Mouse (Mus musculus) myocyte (in vitro differentiated cells): ENCODE results near the gene Gbp5. TPM values are rescaled to one million over a fixed set of nuclear protein-coding genes. Genes with fewer than 3 reads are reported as not detected.
"Not testable (repeated sequence)": the region's sequence is repeated elsewhere in the genome, so short reads cannot be mapped to it uniquely, and the experiment has no call there.

Experiments
- H3K27me3 ChIP-seq: one replicate; pipeline ENCODE4 v1.6.1; 2011; ENCODE audit not compliant: control insufficient read depth, insufficient read depth, insufficient read length
- H3K36me3 ChIP-seq: one replicate; pipeline ENCODE4 v1.6.1; 2011; ENCODE audit not compliant: control insufficient read depth, insufficient read depth
- H3K4me2 ChIP-seq: one replicate; pipeline ENCODE4 v1.6.1; 2011; ENCODE audit warnings: low read depth, control low read depth
- H3K4me3 ChIP-seq: one replicate; pipeline ENCODE4 v1.5.1; 2011; ENCODE audit warnings: mild to moderate bottlenecking, control low read depth, moderate library complexity
- H3K79me2 ChIP-seq: one replicate; pipeline ENCODE4 v1.6.1; 2011; ENCODE audit not compliant: control insufficient read depth, insufficient read depth
- H3ac ChIP-seq: one replicate; pipeline ENCODE4 v1.6.1; 2011; ENCODE audit not compliant: control insufficient read depth, insufficient read length
- CEBPB ChIP-seq: IDR thresholded peaks from 2 replicates; pipeline ENCODE4 v1.6.1; 2011; ENCODE audit warnings: mild to moderate bottlenecking, moderate library complexity; ENCODE audit not compliant: poor library complexity, insufficient read depth, severe bottlenecking
- E2F4 ChIP-seq: IDR thresholded peaks from one replicate; pipeline ENCODE4 v1.6.1; 2011; ENCODE audit warnings: mild to moderate bottlenecking, control low read depth, moderate library complexity; ENCODE audit not compliant: insufficient read depth
- MAX ChIP-seq: IDR thresholded peaks from one replicate; pipeline ENCODE4 v1.6.1; 2011; ENCODE audit warnings: low read depth, mild to moderate bottlenecking, control low read depth
- MYOD1 ChIP-seq, 3 experiments: IDR thresholded peaks; one replicate each; pipeline ENCODE4 v1.6.1; 2011; ENCODE audit warnings: control low read depth in 2 of 3, low read depth in 2 of 3, mild to moderate bottlenecking in 2 of 3, moderate library complexity in 1 of 3; ENCODE audit not compliant: insufficient read length in 2 of 3, control insufficient read depth in 1 of 3
- MYOG ChIP-seq, 3 experiments: IDR thresholded peaks; one replicate each; pipeline ENCODE4 v1.6.1; 2011; ENCODE audit warnings: control low read depth in 2 of 3, low read depth in 2 of 3, mild to moderate bottlenecking in 2 of 3; ENCODE audit not compliant: insufficient read length in 2 of 3, control insufficient read depth in 1 of 3, insufficient read depth in 1 of 3
- POLR2A ChIP-seq: IDR thresholded peaks from one replicate; pipeline ENCODE4 v1.6.1; 2011; ENCODE audit warnings: low read depth, mild to moderate bottlenecking, control low read depth, moderate library complexity; ENCODE audit not compliant: insufficient read length
- POLR2AphosphoS2 ChIP-seq: IDR thresholded peaks from one replicate; pipeline ENCODE4 v1.6.1; 2011; ENCODE audit warnings: low read depth, control low read depth; ENCODE audit not compliant: insufficient read length
- REST ChIP-seq: IDR thresholded peaks from one replicate; pipeline ENCODE4 v1.6.1; 2011; ENCODE audit warnings: mild to moderate bottlenecking, control low read depth, moderate library complexity; ENCODE audit not compliant: insufficient read depth, insufficient read length
- SRF ChIP-seq: IDR thresholded peaks from one replicate; pipeline ENCODE4 v1.6.1; 2011; ENCODE audit warnings: low read depth; ENCODE audit not compliant: control insufficient read depth, insufficient read length
- TCF12 ChIP-seq: IDR thresholded peaks from one replicate; pipeline ENCODE4 v1.6.1; 2011; ENCODE audit warnings: mild to moderate bottlenecking, control low read depth; ENCODE audit not compliant: poor library complexity, insufficient read depth, severe bottlenecking
- TCF3 ChIP-seq: IDR thresholded peaks from one replicate; pipeline ENCODE4 v1.6.1; 2011; ENCODE audit warnings: low read depth, control low read depth; ENCODE audit not compliant: insufficient read length
- USF1 ChIP-seq: IDR thresholded peaks from one replicate; pipeline ENCODE4 v1.6.1; 2011; ENCODE audit warnings: low read depth, mild to moderate bottlenecking, control low read depth, moderate library complexity
- polyA plus RNA-seq: library from polyadenylated mRNA; unstranded; fragments of >200 nt; fragmentation: generic; extraction: Trizol; gene quantifications from one replicate; pipeline ENCODE4 v1.2.1, GENCODE M21; 2012; ENCODE audit warnings: missing spikeins

Gbp5 gene
- polyA plus RNA-seq, 1 experiment, result not detected

DNA sequence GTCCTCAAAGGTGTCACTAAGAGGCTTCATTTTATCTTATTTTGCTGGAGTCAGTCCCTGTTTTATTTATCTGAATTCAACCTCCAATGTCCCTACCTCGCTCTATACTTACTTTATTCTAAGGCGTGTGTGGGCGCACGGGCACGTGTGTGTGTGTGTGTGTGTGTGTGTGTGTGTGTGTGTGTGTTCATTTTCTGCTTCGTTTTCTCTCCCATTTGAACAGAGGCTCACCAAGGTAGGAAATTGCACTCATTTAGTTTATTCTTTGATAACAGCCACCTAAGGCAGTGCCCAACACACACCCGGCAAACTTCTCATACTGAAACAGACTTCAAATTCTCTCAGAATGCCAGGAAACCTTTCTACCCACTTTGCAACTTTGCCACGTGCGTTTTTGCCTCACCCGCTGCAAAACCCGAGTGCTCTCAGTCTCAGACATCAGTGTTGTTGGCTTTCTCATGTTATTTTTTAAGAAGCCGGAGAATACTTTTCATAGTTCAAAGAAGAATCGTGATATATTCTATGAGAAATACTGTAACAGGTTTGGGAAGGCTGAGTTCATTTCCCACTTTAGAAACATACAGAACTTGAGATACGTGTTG, 67.4 kb downstream of the Gbp5 start:
- peak overlapping the region; percentile 22 for H3K4me3 ChIP-seq
- no peaks in the 10 kb centered on the region for H3K27me3 ChIP-seq
- TF ChIP-seq TCF12 (no peak), POLR2A (no peak), E2F4 (no peak), CEBPB (no peak), USF1 (no peak), MYOD1 (IDR thresholded peaks at IDR 0.05; ENCODE audit: control insufficient read depth in 1 of 3, insufficient read length in 2 of 3, low read depth in 2 of 3) (no peak), SRF (no peak), REST (no peak), TCF3 (no peak), MAX (no peak), MYOG (IDR thresholded peaks at IDR 0.05; ENCODE audit: control insufficient read depth in 1 of 3, insufficient read depth in 1 of 3, insufficient read length in 2 of 3, low read depth in 2 of 3) (no peak), POLR2AphosphoS2 (no peak)
- H3K4me2 ChIP-seq, result peak overlapping the region; percentile 93
- no peaks in the 10 kb centered on the region for H3K79me2 ChIP-seq
- H3K36me3 ChIP-seq, result no peaks in the 10 kb centered on the region
- H3ac ChIP-seq, result no peak overlapping the region

DNA sequence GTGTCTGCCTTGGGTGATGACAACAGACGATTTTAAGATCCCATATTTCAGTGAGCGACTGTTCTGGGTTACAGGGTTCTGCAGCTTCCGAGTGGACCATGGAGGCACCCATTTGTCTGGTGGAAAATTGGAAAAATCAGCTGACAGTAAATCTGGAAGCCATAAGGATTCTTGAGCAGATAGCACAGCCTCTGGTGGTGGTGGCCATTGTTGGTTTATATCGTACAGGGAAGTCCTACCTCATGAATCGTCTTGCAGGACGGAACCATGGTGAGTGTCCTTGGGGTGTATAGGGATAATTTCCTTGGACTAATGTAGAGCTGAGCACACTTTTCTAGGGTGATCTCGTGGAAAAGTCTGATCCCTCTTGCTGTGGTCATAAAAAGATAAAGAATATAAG, 67.9 kb downstream of the Gbp5 start:
- no peak overlapping the region for H3K4me3 ChIP-seq
- no peaks in the 10 kb centered on the region for H3K27me3 ChIP-seq
- no peak overlapping the region for H3ac ChIP-seq
- no peak overlapping the region for H3K4me2 ChIP-seq
- no peak for TF ChIP-seq POLR2A
- H3K36me3 ChIP-seq, result no peaks in the 10 kb centered on the region
- H3K79me2 ChIP-seq, result no peaks in the 10 kb centered on the region

- H3K27me3 ChIP-seq, H3K36me3 ChIP-seq, H3ac ChIP-seq, H3K4me2 ChIP-seq, H3K4me3 ChIP-seq, H3K79me2 ChIP-seq: not testable (repeated sequence)
Observed at GRCm38 (mm10) chr3:142567490-142567889, 73.7 kb downstream of the Gbp5 start.

DNA sequence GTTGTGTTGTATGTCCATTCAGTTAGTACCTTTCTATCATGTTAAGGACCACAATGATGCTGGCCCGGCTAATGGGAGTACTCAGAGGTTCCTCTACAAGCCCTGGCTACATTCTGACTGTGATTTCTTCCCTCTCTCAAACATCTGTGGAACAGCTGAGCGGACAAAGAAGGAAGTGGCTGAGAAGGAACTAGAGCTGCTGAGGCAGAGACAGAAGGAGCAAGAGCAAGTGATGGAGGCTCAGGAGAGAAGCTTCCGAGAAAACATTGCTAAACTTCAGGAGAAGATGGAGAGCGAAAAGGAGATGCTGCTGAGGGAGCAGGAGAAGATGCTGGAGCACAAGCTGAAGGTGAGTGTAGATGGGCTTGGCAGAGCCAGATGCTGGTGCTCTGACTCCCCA, 77.0 kb downstream of the Gbp5 start:
- no peak for TF ChIP-seq E2F4
- TF ChIP-seq POLR2AphosphoS2, result no peak
- TF ChIP-seq USF1, result no peak
- TF ChIP-seq CEBPB, result no peak
- no peak for TF ChIP-seq REST
- no peak for TF ChIP-seq POLR2A
- TF ChIP-seq TCF12, result no peak
- TF ChIP-seq TCF3, result no peak
- TF ChIP-seq MYOG (IDR thresholded peaks at IDR 0.05; ENCODE audit: control insufficient read depth in 1 of 3, insufficient read depth in 1 of 3, insufficient read length in 2 of 3, low read depth in 2 of 3), result no peak
- TF ChIP-seq MYOD1 (IDR thresholded peaks at IDR 0.05; ENCODE audit: control insufficient read depth in 1 of 3, insufficient read length in 2 of 3, low read depth in 2 of 3), result no peak
- TF ChIP-seq MAX, result no peak
- no peak for TF ChIP-seq SRF

More for the DNA sequence above, 77.0 kb downstream of the Gbp5 start:
- Histone ChIP-seq H3K4me3 (no peak overlapping the region), H3ac (no peak overlapping the region), H3K4me2 (no peak overlapping the region), H3K27me3 (no peaks in the 10 kb centered on the region), H3K79me2 (no peaks in the 10 kb centered on the region), H3K36me3 (no peaks in the 10 kb centered on the region)

Other genes starting within 250 kb of the Gbp5 start
- 63.4 TPM for gene Pdlim5, start 98.3 kb upstream of the Gbp5 start, polyA plus RNA-seq
- 0.05 TPM for gene Gbp7, start 36.4 kb downstream of the Gbp5 start, polyA plus RNA-seq
- 0.11 TPM for gene Gbp3, start 66.0 kb downstream of the Gbp5 start, polyA plus RNA-seq
- 0.22 TPM for gene Gbp2b, start 100.9 kb downstream of the Gbp5 start, polyA plus RNA-seq
- gene Gbp2, start 126.6 kb downstream of the Gbp5 start, polyA plus RNA-seq, result 0.82 TPM
- 1.9 TPM for gene Kyat3, start 207.1 kb downstream of the Gbp5 start, polyA plus RNA-seq